Mouse (Mus musculus) lung, postnatal 36 days (tissue): ENCODE measurements around the gene Tubb1.

ENCODE experiments used
- DNase-seq: peaks from one replicate; pipeline ENCODE4 v3.0.0; 2022; ENCODE audit warnings: mixed read lengths

Gene Tubb1

DNA sequence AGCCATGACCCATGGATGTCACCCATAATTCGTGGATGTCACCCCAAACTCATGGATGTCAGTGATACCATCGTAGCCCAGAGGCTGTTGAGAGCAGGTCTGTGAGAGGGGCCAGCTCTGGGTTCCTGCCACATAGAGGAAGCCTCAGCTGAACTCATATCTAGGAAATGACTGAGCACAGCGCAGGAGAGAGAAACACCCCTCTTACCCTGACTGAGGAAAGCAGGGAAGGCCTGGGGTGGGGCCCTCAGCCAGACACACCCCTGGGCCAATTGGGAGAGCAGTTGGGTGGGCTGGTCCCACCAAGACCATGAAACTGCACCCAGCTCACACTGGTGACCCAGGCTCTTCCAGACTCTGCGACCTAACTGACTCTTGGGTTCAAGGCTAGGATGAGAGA, at the start of gene Tubb1:
Gene Tubb1, plus strand, starts transcription at position 343 of the 400 bp plus-strand sequence.
- no peak for DNase-seq

DNA sequence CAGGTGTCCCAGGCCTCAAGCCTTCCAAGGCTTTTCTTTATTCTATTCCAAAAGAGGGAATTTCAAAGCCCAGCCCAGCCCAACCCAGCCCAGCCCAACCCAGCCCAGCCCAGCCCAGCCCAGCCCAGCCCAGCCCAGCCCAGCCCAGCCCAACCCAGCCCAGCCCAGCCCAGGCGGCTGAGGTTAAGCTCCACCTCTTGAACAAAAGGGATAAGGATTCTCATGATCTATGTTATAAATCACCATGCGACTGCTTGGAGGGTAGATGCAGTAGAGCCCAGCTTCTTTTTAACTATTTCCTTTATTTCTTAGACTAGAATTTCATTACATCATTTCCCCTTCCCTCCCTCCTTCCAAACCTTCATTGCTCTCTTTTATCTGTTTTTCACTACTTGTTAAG, 40.3 kb upstream of the Tubb1 start:
- DNase-seq = no peak

- DNase-seq = no peak
Observed at GRCm38 (mm10) chr2:174413127-174413526, 37.4 kb upstream of the Tubb1 start.

- no peak for DNase-seq
Observed at GRCm38 (mm10) chr2:174415001-174415730, 35.3 kb upstream of the Tubb1 start.

GRCm38 (mm10) chr2:174415731-174416310, 34.7 kb upstream of the Tubb1 start, which contains the start of gene Nelfcd:
Gene Nelfcd, plus strand, starts transcription at chr2:174415804.
- peak; percentile 97 for DNase-seq

DNA sequence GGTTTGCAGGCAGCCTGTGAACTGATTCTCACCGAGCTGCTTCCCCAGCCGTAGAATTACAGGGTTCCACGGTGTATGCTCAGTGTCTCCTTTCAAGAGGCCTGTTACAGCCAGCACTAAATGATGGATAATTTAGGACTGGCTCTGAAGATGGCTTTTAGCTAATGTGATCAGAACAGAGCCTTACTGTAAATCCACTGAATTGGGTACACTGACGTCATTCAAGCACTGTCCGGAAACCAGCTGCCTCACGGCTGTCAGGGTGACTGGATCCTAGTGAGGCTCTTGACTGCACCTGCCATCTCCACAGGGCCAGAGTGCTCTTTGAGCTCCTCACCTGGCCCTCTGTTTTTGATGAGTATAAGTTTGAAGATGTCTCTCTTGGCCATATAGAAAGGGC, 29.4 kb upstream of the Tubb1 start:
- no peak for DNase-seq

DNA sequence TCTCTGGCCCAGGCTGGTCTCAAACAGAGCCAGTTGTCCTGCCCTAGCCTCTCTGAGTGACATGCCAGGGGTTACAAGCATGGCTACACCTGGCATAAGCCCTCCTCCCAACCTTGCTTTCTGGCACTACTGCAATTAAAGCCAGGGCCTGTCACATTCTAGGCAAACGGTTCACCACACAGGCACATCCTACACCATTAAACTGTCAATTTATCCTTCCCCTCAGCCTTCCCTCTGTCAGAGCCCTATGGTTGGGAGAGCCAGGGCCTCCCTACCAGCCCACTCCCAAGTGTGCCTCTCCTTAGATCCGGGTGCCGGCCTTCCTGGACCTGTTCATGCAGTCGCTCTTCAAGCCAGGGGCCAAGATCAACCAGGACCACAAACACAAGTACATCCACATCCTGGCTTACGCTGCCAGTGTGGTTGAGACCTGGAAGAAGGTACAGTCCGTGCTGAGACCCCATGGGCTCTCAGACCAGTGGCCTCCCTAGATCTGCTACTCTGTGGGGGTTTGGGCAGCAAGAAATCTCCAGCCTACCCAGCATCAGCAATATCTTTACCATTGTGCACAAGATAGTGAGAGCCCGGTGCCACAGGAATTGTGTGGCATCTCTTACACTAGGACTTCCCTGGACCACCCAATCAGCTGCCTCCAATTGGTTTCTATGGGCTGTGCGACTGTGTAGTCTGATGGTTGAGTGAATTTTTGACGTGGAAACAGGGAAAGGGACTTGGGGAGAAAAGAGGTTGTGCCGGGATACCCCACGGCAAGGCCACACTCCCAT, 26.0 kb upstream of the Tubb1 start:
- no peak for DNase-seq

DNA sequence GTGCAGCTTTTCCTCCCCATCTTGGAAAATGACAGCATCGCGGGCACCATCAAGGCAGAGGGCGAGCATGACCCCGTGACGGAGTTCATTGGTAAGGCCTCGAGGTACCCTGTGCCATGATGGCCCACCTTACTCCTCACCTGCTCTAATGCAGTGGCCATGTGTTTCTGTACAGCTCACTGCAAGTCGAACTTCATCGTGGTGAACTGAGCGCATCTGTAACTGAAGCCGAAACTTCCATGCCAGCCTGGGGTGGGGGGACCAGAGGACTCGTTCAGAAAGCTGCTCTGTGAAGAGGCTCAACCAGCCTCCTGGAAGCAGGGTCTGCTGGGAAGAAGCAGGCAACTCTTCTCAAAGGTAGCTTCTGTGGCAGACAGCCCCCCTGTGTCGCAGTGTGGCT, 23.6 kb upstream of the Tubb1 start:
- no peak for DNase-seq

DNA sequence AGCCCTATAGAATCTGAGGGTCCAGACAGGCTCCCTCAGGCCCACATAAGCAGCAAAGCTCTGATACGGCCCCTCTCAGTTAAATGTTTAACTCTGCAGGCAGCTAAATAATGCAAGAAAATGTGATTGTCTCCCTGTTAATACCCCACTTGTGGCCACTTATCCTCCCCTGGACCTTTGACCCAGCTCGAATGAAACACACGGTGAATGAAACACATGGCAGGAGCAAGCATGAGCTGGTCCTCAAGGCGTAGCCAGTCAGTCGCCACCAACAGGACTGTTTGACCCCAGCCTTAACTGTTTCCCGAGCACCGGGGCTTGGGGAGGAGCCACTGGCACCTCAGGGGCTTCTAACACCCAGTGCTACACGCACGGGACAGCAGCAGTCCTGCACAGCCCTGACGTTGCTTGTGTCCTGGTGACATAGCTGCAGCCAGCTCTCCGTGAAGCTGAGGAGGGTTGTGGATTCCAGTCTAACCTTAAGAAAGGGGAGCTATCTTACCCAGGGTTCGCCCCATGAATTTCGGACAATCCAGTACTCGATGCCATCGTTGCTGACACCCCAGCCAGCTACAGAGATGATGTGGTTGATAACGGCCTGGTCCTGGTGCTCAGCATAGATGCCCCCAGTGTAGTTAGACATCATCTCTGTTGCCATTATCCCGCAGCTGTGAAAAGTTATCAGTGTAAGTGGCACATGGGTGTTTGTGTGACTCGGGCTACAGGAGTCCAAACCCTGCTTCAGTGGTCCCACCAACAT, 22.2 kb upstream of the Tubb1 start:
- no peak for DNase-seq

DNA sequence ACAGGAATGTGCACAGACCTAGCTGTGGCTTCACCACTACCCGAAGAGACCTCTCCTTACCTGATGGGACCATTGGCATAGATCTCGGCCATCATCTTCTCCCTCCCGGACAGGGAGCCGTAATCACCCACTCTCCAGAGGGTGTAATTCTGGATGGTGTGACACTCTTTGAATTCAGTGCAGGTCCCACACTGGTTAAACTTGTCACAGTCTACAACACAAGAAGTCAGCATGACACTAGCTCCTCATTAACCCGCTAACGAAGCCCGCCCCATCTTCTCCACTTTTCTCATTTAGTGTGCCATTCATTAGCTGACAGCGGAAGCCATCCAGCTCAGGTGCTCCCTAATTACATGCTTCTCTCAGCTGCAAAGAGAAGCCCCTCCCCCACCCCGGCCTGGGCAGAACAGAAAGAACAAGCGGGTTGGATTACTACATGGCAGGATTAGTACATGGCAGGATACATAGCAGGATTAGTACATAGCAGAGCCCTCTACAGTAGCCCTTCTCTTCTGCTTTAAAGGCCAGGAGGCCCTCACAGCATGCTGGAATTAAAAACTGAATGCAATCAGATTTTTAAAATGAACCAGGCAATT, 21.4 kb upstream of the Tubb1 start:
- DNase-seq = no peak

GRCm38 (mm10) chr2:174434943-174435342, 15.6 kb upstream of the Tubb1 start:
- DNase-seq = no peak

- DNase-seq = peak; percentile 71
Observed at GRCm38 (mm10) chr2:174436076-174436701, 14.3 kb upstream of the Tubb1 start.

DNA sequence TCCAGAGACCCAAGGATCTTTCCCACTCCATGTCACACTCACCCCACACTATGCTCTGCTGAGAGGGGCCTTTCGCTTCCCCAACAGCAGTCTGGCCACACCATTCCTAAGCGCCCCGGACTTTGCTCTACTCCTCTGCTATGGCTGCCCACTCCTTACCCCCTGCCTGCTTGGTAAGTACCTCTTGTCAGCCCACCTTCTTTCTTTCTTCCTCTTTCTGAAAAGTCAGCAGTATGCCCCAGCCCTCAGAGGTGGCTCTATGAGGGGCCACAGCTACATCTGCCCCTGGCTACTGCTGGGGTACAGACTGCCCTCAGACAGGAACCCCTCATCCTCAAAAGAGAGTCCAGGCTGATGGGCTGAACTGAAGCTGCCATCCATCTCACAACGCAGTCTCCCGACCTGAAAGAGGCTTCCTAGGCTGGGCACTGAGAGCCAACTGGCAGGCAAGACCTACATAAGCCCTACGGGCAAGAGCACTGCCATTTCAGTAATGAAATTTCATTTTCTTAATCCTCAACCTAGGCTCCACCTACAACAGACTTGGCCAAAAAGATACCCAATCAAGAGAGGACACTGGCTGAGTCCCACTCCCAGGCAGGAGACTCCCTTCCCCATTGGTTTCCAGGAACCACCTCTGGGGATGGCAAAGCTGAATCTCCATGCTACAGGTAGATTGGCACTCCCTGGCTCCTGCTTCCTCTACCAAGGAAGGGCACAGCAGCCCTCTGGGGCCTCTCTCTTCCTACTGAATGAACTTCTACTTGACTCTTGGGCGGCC, 13.4 kb upstream of the Tubb1 start:
- DNase-seq = no peak

GRCm38 (mm10) chr2:174437697-174437982, 12.9 kb upstream of the Tubb1 start:
- peak; percentile 86 for DNase-seq

DNA sequence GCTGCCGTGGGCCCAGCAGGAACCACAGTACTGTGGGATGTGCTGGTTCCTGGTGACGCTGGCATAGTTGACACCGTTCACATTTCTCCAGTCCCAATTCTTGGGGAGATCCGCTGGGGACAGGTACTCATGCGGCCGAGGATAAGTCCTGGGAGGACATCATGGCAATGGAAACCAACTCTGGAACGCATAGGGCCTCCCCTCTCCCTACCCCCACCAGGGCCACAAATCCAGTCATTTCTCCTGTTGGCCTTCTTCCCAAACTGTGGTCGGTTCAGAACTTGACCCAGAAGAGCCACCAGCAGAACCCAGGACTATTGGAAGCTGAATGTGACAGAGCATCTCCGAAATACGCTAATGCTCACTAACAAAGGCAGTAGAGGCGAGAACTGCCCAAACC, 12.3 kb upstream of the Tubb1 start:
- DNase-seq = no peak

- peak; percentile 84 for DNase-seq
Observed at GRCm38 (mm10) chr2:174438737-174439449, 11.6 kb upstream of the Tubb1 start, which contains the start of gene Ctsz. Gene Ctsz, minus strand, starts transcription at chr2:174439039.

- peak; percentile 44 for DNase-seq
Observed at GRCm38 (mm10) chr2:174439450-174439838, 11.1 kb upstream of the Tubb1 start.

- no peak for DNase-seq
Observed at GRCm38 (mm10) chr2:174439961-174440360, 10.5 kb upstream of the Tubb1 start.

- peak; percentile 23 for DNase-seq
Observed at GRCm38 (mm10) chr2:174441898-174442297, 8.6 kb upstream of the Tubb1 start.

DNA sequence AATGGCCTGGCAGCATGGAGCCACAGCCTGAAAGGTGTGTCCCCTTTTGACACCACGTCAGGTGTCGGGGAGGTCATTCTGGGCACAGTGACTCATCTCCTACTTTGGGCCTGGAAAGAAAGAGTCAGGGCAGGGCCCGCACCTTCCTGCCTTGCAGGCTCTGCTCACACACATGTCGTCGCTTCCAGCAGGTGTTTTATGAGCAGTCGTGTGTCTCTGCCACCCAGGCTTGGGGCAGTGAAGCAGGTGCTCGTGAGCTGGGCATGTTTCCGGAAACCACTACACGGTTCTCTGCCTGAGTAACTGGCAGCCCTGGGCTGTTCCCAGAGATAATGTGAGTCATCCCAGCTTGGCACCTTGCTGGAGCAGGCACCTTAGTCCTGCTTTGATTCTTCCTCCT, 8.0 kb upstream of the Tubb1 start:
- peak; percentile 31 for DNase-seq

DNA sequence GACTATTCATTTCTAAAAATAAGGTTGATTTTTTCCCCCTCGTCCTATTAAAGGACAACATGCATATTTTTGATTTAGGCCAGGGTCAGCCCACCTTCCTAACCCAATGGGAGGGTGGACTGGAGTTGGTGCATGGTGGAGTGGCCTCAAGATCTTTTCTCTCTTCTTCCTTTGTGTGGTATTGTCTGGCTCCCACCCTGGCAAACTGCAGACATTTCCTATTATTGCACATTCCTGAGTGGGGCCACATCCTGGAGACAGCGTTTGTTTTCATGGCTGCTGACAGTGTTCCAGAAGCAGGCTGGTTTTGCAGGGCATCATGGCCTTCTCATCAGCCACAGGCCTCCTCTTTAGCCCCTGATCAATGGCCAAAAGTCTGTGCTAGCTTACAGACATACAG, 7.4 kb upstream of the Tubb1 start:
- no peak for DNase-seq
